Mouse (Mus musculus) left cerebral cortex, postnatal 14 days (tissue): ENCODE results near the gene Gm7982. TPM values are rescaled to one million over a fixed set of nuclear protein-coding genes. Genes with fewer than 3 reads are reported as not detected.
"Not testable (repeated sequence)": the region's sequence is repeated elsewhere in the genome, so short reads cannot be mapped to it uniquely, and the experiment has no call there.

ENCODE experiments used
- DNase-seq, 2 experiments: peaks; one replicate each; pipeline ENCODE4 v3.0.0; 2021 to 2022; ENCODE audit warnings: low spot score in 2 of 2, mixed read lengths in 1 of 2
- intact Hi-C: fragments of 180-260 bp; cut with DNase I; formaldehyde crosslinking; loops from one replicate; pipeline ENCODE4 v1.15.1; 2025
- long read RNA-seq, 2 experiments: library from polyadenylated mRNA; stranded (forward); transcript quantifications; one replicate each; pipeline ENCODE4 v2.0.0; 2021
- total RNA-seq, 2 experiments: library from RNA; stranded (reverse); gene quantifications; 2 replicates each; pipeline ENCODE4 v1.2.3; 2021

Gm7982 gene
- total RNA-seq, result not detected
- long read RNA-seq, experiment 1, result 0 reads
- long read RNA-seq, experiment 2, result 0 reads

DNA sequence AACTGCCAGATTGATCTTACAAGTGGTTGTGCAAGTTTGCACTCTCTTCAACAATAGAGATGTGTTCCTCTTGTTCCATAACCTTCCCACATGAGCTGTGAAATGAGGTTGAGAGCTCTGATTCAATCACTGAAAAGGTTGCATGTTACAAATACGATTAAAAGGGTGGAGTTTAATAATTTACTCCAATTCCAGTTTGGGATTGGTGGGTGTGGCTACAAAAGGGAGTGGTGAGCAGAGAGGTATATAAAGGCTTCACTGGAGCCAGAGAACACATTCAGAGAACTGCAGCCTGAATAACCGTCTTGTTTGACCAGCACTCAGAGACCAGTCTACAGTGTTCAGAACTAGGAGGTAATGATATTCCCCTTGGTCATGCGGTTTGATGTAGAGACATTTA is at the start of gene Gm7982:
Gm7982 (plus strand) TSS at position 301 of the 400 bp plus-strand sequence.
- DNase-seq, intact Hi-C loops: not testable (repeated sequence)

DNA sequence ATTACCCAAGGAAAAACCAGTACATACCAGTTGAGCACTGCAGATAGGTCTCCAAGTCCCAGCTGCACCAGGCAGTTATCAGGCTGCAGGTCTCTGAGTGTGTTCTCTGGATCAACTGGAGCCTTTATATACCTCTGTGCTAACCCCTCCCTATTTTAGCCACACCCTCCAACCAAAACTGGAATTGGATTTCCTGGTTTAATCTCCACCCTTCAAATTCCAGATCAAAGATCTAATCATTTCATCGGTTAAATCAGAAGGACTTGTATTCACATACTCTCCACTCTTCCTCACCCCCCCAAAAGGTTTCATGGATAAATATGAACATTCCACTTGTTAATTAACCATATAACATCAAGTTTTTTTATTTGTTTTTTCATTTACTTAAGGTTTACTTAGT is 5.7 kb upstream of the Gm7982 start, which contains the start of gene Gm7978:
Gm7978 (minus strand) TSS at position 101 of the 400 bp plus-strand sequence.
- intact Hi-C loops, result not testable (repeated sequence)

DNA sequence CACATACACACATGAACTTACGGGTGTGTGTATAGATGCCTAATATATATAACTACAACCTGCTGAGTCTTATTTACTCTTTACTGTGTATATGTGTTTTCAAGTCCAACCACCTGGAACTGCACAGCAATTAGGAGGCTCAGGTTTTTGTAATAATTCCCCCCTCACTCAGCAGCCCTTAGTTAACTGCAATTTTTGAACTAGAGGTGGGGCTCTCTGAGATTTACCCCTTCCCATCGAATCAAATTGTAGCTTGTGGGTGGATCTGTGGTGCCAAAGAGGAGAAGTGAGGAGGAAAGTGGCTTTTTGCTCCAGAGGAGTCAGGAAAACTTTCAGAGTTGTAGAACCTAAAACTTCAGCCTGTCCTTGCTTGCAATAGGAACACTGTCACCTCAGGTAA is 33.9 kb downstream of the Gm7982 start, which contains the start of gene E330014E10Rik:
E330014E10Rik (plus strand) TSS at position 301 of the 400 bp plus-strand sequence.
- DNase-seq, intact Hi-C loops: not testable (repeated sequence)

More for the DNA sequence above, 5.7 kb upstream of the Gm7982 start, which contains the start of gene Gm7978:
- DNase-seq, result not testable (repeated sequence)

Other genes starting within 250 kb of the Gm7982 start
- gene Gm3286, start 231.3 kb upstream of the Gm7982 start, total RNA-seq, result not detected
- gene Gm7971, start 147.1 kb upstream of the Gm7982 start, total RNA-seq, result not detected
- not detected for gene Gm7978, start 5.8 kb upstream of the Gm7982 start, total RNA-seq
- not detected for gene E330014E10Rik, start 34.0 kb downstream of the Gm7982 start, total RNA-seq
- gene Cxcl13, start 214.9 kb downstream of the Gm7982 start, total RNA-seq, result not detected